Mouse (Mus musculus): Measurements from ENCODE around the gene Gstk1. TPM values are rescaled to one million over a fixed set of nuclear protein-coding genes. Genes with fewer than 3 reads are reported as not detected.

Gene Gstk1
- polyA plus RNA-seq, 1 experiment from 2014 or later = 39.3 TPM

GRCm38 (mm10) chr6:42247981-42248380 is 2.2 kb downstream of the Gstk1 start:
- H3K4me3 ChIP-seq (replicated peaks; ENCODE audit: low read depth, low read length) = no peak overlapping the region
- no peak overlapping the region for H3K27ac ChIP-seq
- no peaks in the 10 kb centered on the region for H3K27me3 ChIP-seq (ENCODE audit: insufficient read depth, low read length)
- 90% methylated on average over 1 of the region's 1 CpGs for WGBS
- no peak overlapping the region for H3K9ac ChIP-seq (ENCODE audit: low read depth, low read length)
- no peak for TF ChIP-seq CTCF (IDR thresholded peaks at IDR 0.05; ENCODE audit: low read depth)
- 0 out of 2 replicates have a peak, but pooled peaks cover 3% of the 10 kb centered on the region for H3K4me1 ChIP-seq (replicated peaks; ENCODE audit: insufficient read depth, low read length)
- no peak overlapping the region for H3K4me2 ChIP-seq (ENCODE audit: low read length)
- H3K36me3 ChIP-seq (ENCODE audit: insufficient read depth, low read length) = no peaks in the 10 kb centered on the region
- DNase-seq (ENCODE audit: low spot score) (no peak), ATAC-seq (replicated peaks; ENCODE audit: low FRiP score, low read depth) (no peak)
- H3K9me3 ChIP-seq (replicated peaks; ENCODE audit: low read length) = no peaks in the 10 kb centered on the region

- H3K4me3 ChIP-seq (replicated peaks; ENCODE audit: low read depth, low read length) = no peak overlapping the region
- H3K27me3 ChIP-seq (ENCODE audit: insufficient read depth, low read length) = no peaks in the 10 kb centered on the region
- H3K9me3 ChIP-seq (replicated peaks; ENCODE audit: low read length) = no peaks in the 10 kb centered on the region
- DNase-seq (ENCODE audit: low spot score) = no peak
- WGBS = 90% methylated on average over 4 of the region's 4 CpGs
- H3K27ac ChIP-seq = no peak overlapping the region
- no peaks in the 10 kb centered on the region for H3K36me3 ChIP-seq (ENCODE audit: insufficient read depth, low read length)
- no peak overlapping the region for H3K4me2 ChIP-seq (ENCODE audit: low read length)
- H3K9ac ChIP-seq (ENCODE audit: low read depth, low read length) = no peak overlapping the region
- no peaks in the 10 kb centered on the region for H3K4me1 ChIP-seq (replicated peaks; ENCODE audit: insufficient read depth, low read length)
- TF ChIP-seq CTCF (IDR thresholded peaks at IDR 0.05; ENCODE audit: low read depth) = no peak
- no peak for ATAC-seq (replicated peaks; ENCODE audit: low FRiP score, low read depth)
Measured at GRCm38 (mm10) chr6:42251791-42252190, 6.1 kb downstream of the Gstk1 start.

GRCm38 (mm10) chr6:42253103-42253502 is 7.4 kb downstream of the Gstk1 start:
- Histone ChIP-seq H3K4me1 (replicated peaks; ENCODE audit: insufficient read depth, low read length) (no peaks in the 10 kb centered on the region), H3K4me2 (ENCODE audit: low read length) (no peak overlapping the region), H3K27ac (no peak overlapping the region), H3K9me3 (replicated peaks; ENCODE audit: low read length) (no peaks in the 10 kb centered on the region), H3K4me3 (replicated peaks; ENCODE audit: low read depth, low read length) (no peak overlapping the region), H3K9ac (ENCODE audit: low read depth, low read length) (no peak overlapping the region), H3K27me3 (ENCODE audit: insufficient read depth, low read length) (no peaks in the 10 kb centered on the region), H3K36me3 (ENCODE audit: insufficient read depth, low read length) (no peaks in the 10 kb centered on the region)
- no peak for TF ChIP-seq CTCF (IDR thresholded peaks at IDR 0.05; ENCODE audit: low read depth)
- DNase-seq (ENCODE audit: low spot score) = no peak
- no peak for ATAC-seq (replicated peaks; ENCODE audit: low FRiP score, low read depth)
- 79% methylated on average over 2 of the region's 2 CpGs for WGBS

- ATAC-seq (replicated peaks; ENCODE audit: low FRiP score, low read depth) (0 out of 2 replicates have a peak, but pooled peaks have one; percentile 43), DNase-seq (ENCODE audit: low spot score) (peak; percentile 70)
- Histone ChIP-seq H3K4me3 (replicated peaks; ENCODE audit: low read depth, low read length) (no peak overlapping the region), H3K9me3 (replicated peaks; ENCODE audit: low read length) (no peaks in the 10 kb centered on the region), H3K9ac (ENCODE audit: low read depth, low read length) (no peak overlapping the region), H3K4me2 (ENCODE audit: low read length) (no peak overlapping the region), H3K36me3 (ENCODE audit: insufficient read depth, low read length) (no peaks in the 10 kb centered on the region), H3K27me3 (ENCODE audit: insufficient read depth, low read length) (no peaks in the 10 kb centered on the region), H3K27ac (no peak overlapping the region), H3K4me1 (replicated peaks; ENCODE audit: insufficient read depth, low read length) (no peaks in the 10 kb centered on the region)
- peak; percentile 75 for TF ChIP-seq CTCF (IDR thresholded peaks at IDR 0.05; ENCODE audit: low read depth)
- 16% methylated on average over 11 of the region's 11 CpGs for WGBS
Measured at GRCm38 (mm10) chr6:42257303-42257863, 11.6 kb downstream of the Gstk1 start.

GRCm38 (mm10) chr6:42260430-42260829 is 14.7 kb downstream of the Gstk1 start:
- ATAC-seq (replicated peaks; ENCODE audit: low FRiP score, low read depth) = no peak
- DNase-seq (ENCODE audit: low spot score) = no peak
- TF ChIP-seq CTCF (IDR thresholded peaks at IDR 0.05; ENCODE audit: low read depth) = no peak

GRCm38 (mm10) chr6:42261524-42262170 is 15.9 kb downstream of the Gstk1 start, which contains the start of gene Tmem139:
Gene Tmem139 (plus strand): TSS chr6:42261970.
- H3K27ac ChIP-seq = peak within 1 kb of the TSS; percentile 62
- no peak for TF ChIP-seq CTCF (IDR thresholded peaks at IDR 0.05; ENCODE audit: low read depth)
- H3K9ac ChIP-seq (ENCODE audit: low read depth, low read length) = peak within 1 kb of the TSS; percentile 42; the same call in 1 of the 2 replicates
- 16% methylated on average over 20 of the region's 20 CpGs for WGBS
- no peaks in the 10 kb centered on the region for H3K9me3 ChIP-seq (replicated peaks; ENCODE audit: low read length)
- DNase-seq (ENCODE audit: low spot score) (peak; percentile 36), ATAC-seq (replicated peaks; ENCODE audit: low FRiP score, low read depth) (no peak)
- 0 out of 2 replicates have a peak, but pooled peaks cover 3% of the 10 kb centered on the region for H3K4me1 ChIP-seq (replicated peaks; ENCODE audit: insufficient read depth, low read length)
- H3K36me3 ChIP-seq (ENCODE audit: insufficient read depth, low read length) = no peaks in the 10 kb centered on the region
- H3K4me3 ChIP-seq (replicated peaks; ENCODE audit: low read depth, low read length) = peak within 1 kb of the TSS; percentile 29
- no peaks in the 10 kb centered on the region for H3K27me3 ChIP-seq (ENCODE audit: insufficient read depth, low read length)
- H3K4me2 ChIP-seq (ENCODE audit: low read length) = peak within 1 kb of the TSS; percentile 56

More at GRCm38 (mm10) chr6:42260430-42260829, 14.7 kb downstream of the Gstk1 start:
- 50% methylated on average over 6 of the region's 6 CpGs for WGBS
- no peak overlapping the region for H3K4me2 ChIP-seq (ENCODE audit: low read length)
- H3K27me3 ChIP-seq (ENCODE audit: insufficient read depth, low read length) = no peaks in the 10 kb centered on the region
- H3K4me3 ChIP-seq (replicated peaks; ENCODE audit: low read depth, low read length) = no peak overlapping the region
- no peak overlapping the region for H3K27ac ChIP-seq
- H3K4me1 ChIP-seq (replicated peaks; ENCODE audit: insufficient read depth, low read length) = no peaks in the 10 kb centered on the region
- H3K36me3 ChIP-seq (ENCODE audit: insufficient read depth, low read length) = no peaks in the 10 kb centered on the region
- no peaks in the 10 kb centered on the region for H3K9me3 ChIP-seq (replicated peaks; ENCODE audit: low read length)
- H3K9ac ChIP-seq (ENCODE audit: low read depth, low read length) = no peak overlapping the region

Measured in kidney, postnatal 0 days (tissue).